11 mouse cellular contexts compared by ENCODE assay signal in genomic region chr15:77945711-77946110, GRCm38 (mm10). TPM values are rescaled to one million over a fixed set of nuclear protein-coding genes. Genes with fewer than 3 reads are reported as not detected.
DNase-seq lines count a peak whose midpoint lies in the region; ATAC-seq lines count a peak whose summit lies in the region.
"Had no signal": no experiment of that assay in that cellular context is flagged by ENCODE, and none has a peak within 500 bp of the region (broad histone marks: within the 10 kb centered on the region; RNA-seq: fewer than 3 reads in every experiment).

No protein-coding gene starts in this region.

- DNase-seq in layer of hippocampus, adult 11-12 months (ENCODE audit: low spot score): peak; percentile 63
- no peak for DNase-seq in layer of hippocampus, postnatal 10 days (ENCODE audit: low spot score in 2 of 2)
- peak; percentile 64 for DNase-seq in MN1 (ENCODE audit: low spot score)
- no peak for DNase-seq in cerebellum, postnatal 10 days
- DNase-seq in embryo, embryonic 11 days: no peak
- no peak for DNase-seq in hindbrain, embryonic 14.5 days (ENCODE audit: low spot score)

- no peaks in the 10 kb centered on the region for H3K9me3 ChIP-seq in embryonic facial prominence, embryonic 15.5 days (replicated peaks)
- no peaks in the 10 kb centered on the region for H3K9me3 ChIP-seq in hindbrain, embryonic 14.5 days (ENCODE audit: control insufficient read depth, low read length)
- H3K9me3 ChIP-seq: G1E; limb, embryonic 12.5 days had no signal

- no peak overlapping the region for H3K9ac ChIP-seq in embryonic facial prominence, embryonic 15.5 days
- H3K9ac ChIP-seq in hindbrain, embryonic 14.5 days: no peak overlapping the region
- H3K9ac ChIP-seq: limb, embryonic 12.5 days had no signal

- peaks cover 26% of the 10 kb centered on the region for H3K36me3 ChIP-seq in embryonic facial prominence, embryonic 15.5 days
- no peaks in the 10 kb centered on the region; the same call in 1 of the 2 replicates for H3K36me3 ChIP-seq in macrophage (ENCODE audit: inconsistent target)
- H3K36me3 ChIP-seq in hindbrain, embryonic 14.5 days (replicated peaks; ENCODE audit: control insufficient read depth, insufficient read depth): peaks cover 61% of the 10 kb centered on the region
- H3K36me3 ChIP-seq: G1E had no signal

- no peaks in the 10 kb centered on the region for H3K79me2 ChIP-seq in macrophage (ENCODE audit: inconsistent target)

- WGBS in embryonic facial prominence, embryonic 15.5 days: 79% methylated on average over 4 of the region's 4 CpGs
- WGBS in macrophage (ENCODE audit: missing documents): 6% methylated on average over 4 of the region's 4 CpGs
- WGBS in hindbrain, embryonic 14.5 days: 97% methylated on average over 4 of the region's 4 CpGs

- no peak overlapping the region for H3K27ac ChIP-seq in embryonic facial prominence, embryonic 15.5 days (replicated peaks)
- peak overlapping the region; percentile 59 for H3K27ac ChIP-seq in macrophage
- H3K27ac ChIP-seq in hindbrain, embryonic 14.5 days: no peak overlapping the region
- H3K27ac ChIP-seq: kidney, postnatal 0 days; limb, embryonic 12.5 days had no signal

- no peaks in the 10 kb centered on the region for H3K4me1 ChIP-seq in embryonic facial prominence, embryonic 15.5 days
- H3K4me1 ChIP-seq in hindbrain, embryonic 14.5 days (replicated peaks; ENCODE audit: control insufficient read depth, insufficient read depth, low read length): no peaks in the 10 kb centered on the region
- H3K4me1 ChIP-seq: limb, embryonic 12.5 days had no signal

- 0 out of 2 replicates have a peak, but pooled peaks have one; percentile 66 for ATAC-seq in embryonic facial prominence, embryonic 15.5 days (ENCODE audit: insufficient number of reproducible peaks, low FRiP score, low TSS enrichment, low read depth)
- no peak for ATAC-seq in hindbrain, embryonic 14.5 days (ENCODE audit: low FRiP score)

- H3K27me3 ChIP-seq in embryonic facial prominence, embryonic 15.5 days: no peaks in the 10 kb centered on the region
- no peaks in the 10 kb centered on the region for H3K27me3 ChIP-seq in hindbrain, embryonic 14.5 days (ENCODE audit: control insufficient read depth, insufficient read depth, low read length)
- H3K27me3 ChIP-seq: limb, embryonic 12.5 days had no signal

- H3K4me2 ChIP-seq in embryonic facial prominence, embryonic 15.5 days (replicated peaks): no peak overlapping the region
- no peak overlapping the region for H3K4me2 ChIP-seq in hindbrain, embryonic 14.5 days (replicated peaks)
- H3K4me2 ChIP-seq: limb, embryonic 12.5 days had no signal

- H3K4me3 ChIP-seq in embryonic facial prominence, embryonic 15.5 days (replicated peaks): no peak overlapping the region
- no peak overlapping the region for H3K4me3 ChIP-seq in macrophage (ENCODE audit: inconsistent target)
- H3K4me3 ChIP-seq in hindbrain, embryonic 14.5 days (replicated peaks; ENCODE audit: low read length): no peak overlapping the region
- H3K4me3 ChIP-seq: limb, embryonic 12.5 days had no signal

RNA-seq across cellular contexts. Expression of gene Foxred2, which starts 10.8 kb away (rescaled TPM):
- total RNA-seq in layer of hippocampus, postnatal 10 days (2021): 10 to 100 TPM; 11.5 to 12.7 TPM
- 4.9 and 6.1 TPM in 2 replicates for polyA plus RNA-seq in embryonic facial prominence, embryonic 15.5 days (2015; fragmentation: Nextera tagmentation; extraction: Ambion mirVana)
- total RNA-seq in macrophage (2018; cell fraction: chromatin; rRNA removed): 10 to 100 TPM in 11 of 26 experiments, 1 to 10 TPM in 15; 2.1 to 22.4 (median 7.5) TPM
- 10 to 100 TPM in 24 of 26 experiments, 1 to 10 TPM in 2; 8.7 to 25.1 (median 15.8) TPM for total RNA-seq in macrophage (2018; cell fraction: cytosol; rRNA removed)
- 10 to 100 TPM in 24 of 26 experiments, 1 to 10 TPM in 2; 4.2 to 37.6 (median 17.9) TPM for total RNA-seq in macrophage (2018; cell fraction: nucleus; rRNA removed)
- 8.6 to 18.7 TPM (median 18.3 TPM) in 3 replicates for polyA plus RNA-seq in macrophage (2018)
- 10.7 and 10.8 TPM in 2 replicates for polyA plus RNA-seq in hindbrain, embryonic 14.5 days (2014; fragmentation: Nextera tagmentation; extraction: Ambion mirVana)

RNA-seq across cellular contexts. Expression of gene Txn2, which starts 16.9 kb away (rescaled TPM):
- total RNA-seq in layer of hippocampus, postnatal 10 days (2021): 100 to 1,000 TPM; 107 to 111 TPM
- 225 and 235 TPM in 2 replicates for polyA plus RNA-seq in embryonic facial prominence, embryonic 15.5 days (2015; fragmentation: Nextera tagmentation; extraction: Ambion mirVana)
- 10 to 100 TPM; 22.6 to 79.9 (median 50.3) TPM for total RNA-seq in macrophage (2018; cell fraction: chromatin; rRNA removed)
- total RNA-seq in macrophage (2018; cell fraction: cytosol; rRNA removed): 100 to 1,000 TPM in 23 of 26 experiments, 10 to 100 TPM in 3; 92.0 to 152 (median 128) TPM
- total RNA-seq in macrophage (2018; cell fraction: nucleus; rRNA removed): 10 to 100 TPM; 22.5 to 86.7 (median 50.0) TPM
- 106 to 159 TPM (median 117 TPM) in 3 replicates for polyA plus RNA-seq in macrophage (2018)
- 207 and 216 TPM in 2 replicates for polyA plus RNA-seq in hindbrain, embryonic 14.5 days (2014; fragmentation: Nextera tagmentation; extraction: Ambion mirVana)

RNA-seq across cellular contexts. Expression of gene Eif3d, which starts 24.9 kb away (rescaled TPM):
- 100 to 1,000 TPM; 106 to 118 TPM for total RNA-seq in layer of hippocampus, postnatal 10 days (2021)
- polyA plus RNA-seq in embryonic facial prominence, embryonic 15.5 days (2015; fragmentation: Nextera tagmentation; extraction: Ambion mirVana): 177 and 186 TPM in 2 replicates
- total RNA-seq in macrophage (2018; cell fraction: chromatin; rRNA removed): 100 to 1,000 TPM in 4 of 26 experiments, 10 to 100 TPM in 22; 37.3 to 125 (median 83.3) TPM
- total RNA-seq in macrophage (2018; cell fraction: cytosol; rRNA removed): 100 to 1,000 TPM in 7 of 26 experiments, 10 to 100 TPM in 19; 75.2 to 111 (median 91.9) TPM
- total RNA-seq in macrophage (2018; cell fraction: nucleus; rRNA removed): 10 to 100 TPM; 29.6 to 98.8 (median 56.7) TPM
- polyA plus RNA-seq in macrophage (2018): 88.8 to 149 TPM (median 102 TPM) in 3 replicates
- polyA plus RNA-seq in hindbrain, embryonic 14.5 days (2014; fragmentation: Nextera tagmentation; extraction: Ambion mirVana): 167 and 177 TPM in 2 replicates

Comparison
In these comparisons a context has a peak if more than half of its experiments do, and no peak if none do; other contexts are left out.
1. DNase-seq: peak in layer of hippocampus, adult 11-12 months (single experiment) and MN1 (single experiment); none in layer of hippocampus, postnatal 10 days (0 of 2), cerebellum, postnatal 10 days (0 of 2), embryo, embryonic 11 days (single experiment) and hindbrain, embryonic 14.5 days (single experiment).